9 mouse cellular contexts compared by ENCODE assay signal in the genomic region with DNA sequence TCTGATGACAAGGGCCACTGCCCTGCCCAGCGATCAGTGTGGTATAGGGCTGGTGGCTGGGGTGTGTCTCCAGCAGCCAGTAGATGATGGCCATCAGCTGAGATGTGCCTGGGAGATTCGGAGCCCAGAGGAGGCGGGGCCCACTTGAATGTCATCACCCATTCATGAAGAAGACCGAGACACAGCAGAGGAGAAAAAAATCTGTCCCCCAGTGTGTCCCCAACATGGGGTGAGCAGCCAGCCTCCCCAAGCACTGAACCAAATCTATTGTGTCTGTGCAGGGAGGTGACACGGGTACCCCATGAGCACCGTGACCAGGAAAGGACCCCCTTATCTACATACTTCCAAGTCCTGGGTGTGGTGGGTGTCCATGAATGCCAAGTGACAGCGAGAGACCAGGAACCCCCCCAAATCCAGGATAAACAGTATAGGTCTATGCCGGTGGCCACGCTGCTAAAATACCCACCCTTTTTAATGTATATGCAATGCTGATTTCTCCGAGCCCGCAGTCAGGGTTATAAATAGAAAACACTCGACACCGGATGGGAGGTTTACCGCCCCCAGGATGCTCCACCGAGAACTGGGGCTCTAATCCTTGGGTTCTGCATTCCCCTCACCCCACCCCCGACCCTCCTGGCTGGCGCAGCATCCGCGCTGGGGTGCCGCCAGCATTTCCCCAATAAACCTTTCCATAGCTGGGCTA. TPM values are rescaled to one million over a fixed set of nuclear protein-coding genes. Genes with fewer than 3 reads are reported as not detected.
DNase-seq lines count a peak whose midpoint lies in the region; ATAC-seq and TF ChIP-seq lines count a peak whose summit lies in the region.
"Had no signal": no experiment of that assay in that cellular context is flagged by ENCODE, and none has a peak within 500 bp of the region (broad histone marks: within the 10 kb centered on the region; RNA-seq: fewer than 3 reads in every experiment).

No protein-coding gene starts in this region.

- DNase-seq in kidney, postnatal 0 days (ENCODE audit: low spot score) = no peak
- DNase-seq in kidney, adult 18-20 months = no peak
- peak; percentile 70 for DNase-seq in cerebellum, adult 9-11 months
- peak; percentile 28 for DNase-seq in hindbrain, embryonic 11.5 days (ENCODE audit: low spot score)
- DNase-seq in lung, adult 2 months = no peak
- DNase-seq in adrenal gland, adult 18-20 months (ENCODE audit: low spot score in 2 of 2) = no peak
- no peak for DNase-seq in urinary bladder, postnatal 4 days (ENCODE audit: low spot score in 2 of 2)

- peak overlapping the region; percentile 23 for H3K4me2 ChIP-seq in kidney, postnatal 0 days (ENCODE audit: low read length)
- H3K4me2 ChIP-seq in hindbrain, embryonic 11.5 days (replicated peaks; ENCODE audit: low read depth, low read length) = peak overlapping the region; percentile 55
- peak overlapping the region; percentile 85 for H3K4me2 ChIP-seq in neural tube, embryonic 13.5 days

- H3K27me3 ChIP-seq in kidney, postnatal 0 days (ENCODE audit: insufficient read depth, low read length) = peaks cover 15% of the 10 kb centered on the region
- H3K27me3 ChIP-seq in hindbrain, embryonic 11.5 days (ENCODE audit: control insufficient read depth, insufficient read depth, low read length) = peaks cover 13% of the 10 kb centered on the region
- peaks cover 4% of the 10 kb centered on the region; the same call in 1 of the 2 replicates for H3K27me3 ChIP-seq in neural tube, embryonic 13.5 days

- no peaks in the 10 kb centered on the region; the same call in 1 of the 2 replicates for H3K4me1 ChIP-seq in kidney, postnatal 0 days (replicated peaks; ENCODE audit: insufficient read depth, low read length)
- peaks cover 3% of the 10 kb centered on the region; the same call in 1 of the 2 replicates for H3K4me1 ChIP-seq in hindbrain, embryonic 11.5 days (replicated peaks; ENCODE audit: control insufficient read depth, insufficient read depth, low read length)
- peaks cover 54% of the 10 kb centered on the region for H3K4me1 ChIP-seq in neural tube, embryonic 13.5 days (replicated peaks)
- H3K4me1 ChIP-seq in lung, adult 2 months (ENCODE audit: control insufficient read depth, insufficient read depth, low read length) = 0 out of 2 replicates have a peak, but pooled peaks cover 2% of the 10 kb centered on the region

- no peaks in the 10 kb centered on the region for H3K36me3 ChIP-seq in kidney, postnatal 0 days (ENCODE audit: insufficient read depth, low read length)
- no peaks in the 10 kb centered on the region for H3K36me3 ChIP-seq in hindbrain, embryonic 11.5 days (ENCODE audit: control insufficient read depth, insufficient read depth, low read length)
- H3K36me3 ChIP-seq in neural tube, embryonic 13.5 days = peaks cover 4% of the 10 kb centered on the region; the same call in 1 of the 2 replicates

- no peak for ATAC-seq in kidney, postnatal 0 days (replicated peaks; ENCODE audit: low FRiP score, low read depth)
- no peak for ATAC-seq in hindbrain, embryonic 11.5 days (ENCODE audit: low FRiP score)
- ATAC-seq in neural tube, embryonic 13.5 days (ENCODE audit: low read depth) = peak; percentile 36

- TF ChIP-seq POLR2A in lung, adult 2 months (IDR thresholded peaks at IDR 0.05; ENCODE audit: borderline replicate concordance, extremely low read depth, low read depth, low read length) = no peak

- no peak overlapping the region for H3K27ac ChIP-seq in kidney, postnatal 0 days
- H3K27ac ChIP-seq in hindbrain, embryonic 11.5 days (ENCODE audit: low read depth, low read length) = peak overlapping the region; percentile 74
- H3K27ac ChIP-seq in neural tube, embryonic 13.5 days (replicated peaks) = peak overlapping the region; percentile 94

- no peak overlapping the region for H3K4me3 ChIP-seq in kidney, postnatal 0 days (replicated peaks; ENCODE audit: low read depth, low read length)
- peak overlapping the region; percentile 56 for H3K4me3 ChIP-seq in hindbrain, embryonic 11.5 days (ENCODE audit: low read depth, low read length)
- H3K4me3 ChIP-seq in neural tube, embryonic 13.5 days = peak overlapping the region; percentile 80
- no peak overlapping the region for H3K4me3 ChIP-seq in lung, adult 2 months (replicated peaks; ENCODE audit: extremely low read depth, low read depth, low read length)

- WGBS in kidney, postnatal 0 days = 12% methylated on average over 20 of the region's 20 CpGs
- 9% methylated on average over 20 of the region's 20 CpGs for WGBS in hindbrain, embryonic 11.5 days
- 7% methylated on average over 20 of the region's 20 CpGs for WGBS in neural tube, embryonic 13.5 days
- WGBS in lung, adult 2 months = 12% methylated on average over 20 of the region's 20 CpGs

- H3K9ac ChIP-seq in kidney, postnatal 0 days (ENCODE audit: low read depth, low read length) = no peak overlapping the region
- H3K9ac ChIP-seq in hindbrain, embryonic 11.5 days (ENCODE audit: low read depth, low read length) = peak overlapping the region; percentile 71
- H3K9ac ChIP-seq in neural tube, embryonic 13.5 days = peak overlapping the region; percentile 94

- no peaks in the 10 kb centered on the region for H3K9me3 ChIP-seq in kidney, postnatal 0 days (replicated peaks; ENCODE audit: low read length)
- no peaks in the 10 kb centered on the region for H3K9me3 ChIP-seq in hindbrain, embryonic 11.5 days (ENCODE audit: control insufficient read depth, low read length)
- no peaks in the 10 kb centered on the region for H3K9me3 ChIP-seq in neural tube, embryonic 13.5 days

- no peak for TF ChIP-seq CTCF in kidney, postnatal 0 days (IDR thresholded peaks at IDR 0.05; ENCODE audit: low read depth)
- no peak for TF ChIP-seq CTCF in lung, adult 2 months (IDR thresholded peaks at IDR 0.05; ENCODE audit: insufficient read depth, low read length)

RNA-seq across cellular contexts. Expression of a gene that starts 0.7 kb away (rescaled TPM):
- polyA plus RNA-seq in kidney, postnatal 0 days (2015; fragmentation: Nextera tagmentation; extraction: Ambion mirVana) = 0.32 TPM in 1 of 2 replicates, not detected in the other
- polyA plus RNA-seq in hindbrain, embryonic 11.5 days (2014; fragmentation: Nextera tagmentation; extraction: Ambion mirVana) = 22.8 and 23.8 TPM in 2 replicates
- polyA plus RNA-seq in neural tube, embryonic 13.5 days (2015; fragmentation: Nextera tagmentation; extraction: Ambion mirVana) = 58.1 and 62.3 TPM in 2 replicates
- polyA plus RNA-seq in lung, adult 2 months (2012; rRNA removed) = 0.08 and 0.20 TPM in 2 replicates
- 1 to 10 TPM; 2.7 to 3.5 TPM for total RNA-seq in adrenal gland, adult 18-20 months (2021)

RNA-seq across cellular contexts. Expression of a gene that starts 3.1 kb away (rescaled TPM):
- 3.1 and 4.6 TPM in 2 replicates for polyA plus RNA-seq in kidney, postnatal 0 days (2015; fragmentation: Nextera tagmentation; extraction: Ambion mirVana)
- polyA plus RNA-seq in hindbrain, embryonic 11.5 days (2014; fragmentation: Nextera tagmentation; extraction: Ambion mirVana) = 3.4 and 4.3 TPM in 2 replicates
- polyA plus RNA-seq in neural tube, embryonic 13.5 days (2015; fragmentation: Nextera tagmentation; extraction: Ambion mirVana) = 21.7 and 21.8 TPM in 2 replicates
- 8.9 and 10.0 TPM in 2 replicates for polyA plus RNA-seq in lung, adult 2 months (2012; rRNA removed)
- total RNA-seq in adrenal gland, adult 18-20 months (2021) = 10 to 100 TPM; 16.2 to 17.6 TPM

RNA-seq across cellular contexts. Expression of a gene that starts 22.8 kb away (rescaled TPM):
- polyA plus RNA-seq in kidney, postnatal 0 days (2015; fragmentation: Nextera tagmentation; extraction: Ambion mirVana) = 3.9 and 5.5 TPM in 2 replicates
- 3.1 and 3.3 TPM in 2 replicates for polyA plus RNA-seq in hindbrain, embryonic 11.5 days (2014; fragmentation: Nextera tagmentation; extraction: Ambion mirVana)
- polyA plus RNA-seq in neural tube, embryonic 13.5 days (2015; fragmentation: Nextera tagmentation; extraction: Ambion mirVana) = 10.5 and 13.0 TPM in 2 replicates
- 2.7 and 3.3 TPM in 2 replicates for polyA plus RNA-seq in lung, adult 2 months (2012; rRNA removed)
- 1 to 10 TPM in 1 of 2 experiments, under 1 TPM in 1; 0.76 to 1.7 TPM for total RNA-seq in adrenal gland, adult 18-20 months (2021)

RNA-seq across cellular contexts. Expression of a gene that starts 28.0 kb away (rescaled TPM):
- polyA plus RNA-seq in kidney, postnatal 0 days (2015; fragmentation: Nextera tagmentation; extraction: Ambion mirVana) = not detected in 2 replicates
- polyA plus RNA-seq in hindbrain, embryonic 11.5 days (2014; fragmentation: Nextera tagmentation; extraction: Ambion mirVana) = 0.08 TPM in 1 of 2 replicates, not detected in the other
- polyA plus RNA-seq in neural tube, embryonic 13.5 days (2015; fragmentation: Nextera tagmentation; extraction: Ambion mirVana) = not detected in 2 replicates
- polyA plus RNA-seq in lung, adult 2 months (2012; rRNA removed) = 0.28 and 0.59 TPM in 2 replicates
- not detected for total RNA-seq in adrenal gland, adult 18-20 months (2021)
- total RNA-seq: left cerebral cortex, postnatal 10 days had no signal

RNA-seq across cellular contexts. Expression of a gene that starts 36.8 kb away (rescaled TPM):
- polyA plus RNA-seq in kidney, postnatal 0 days (2015; fragmentation: Nextera tagmentation; extraction: Ambion mirVana) = 259 and 283 TPM in 2 replicates
- polyA plus RNA-seq in hindbrain, embryonic 11.5 days (2014; fragmentation: Nextera tagmentation; extraction: Ambion mirVana) = 179 and 182 TPM in 2 replicates
- 145 and 150 TPM in 2 replicates for polyA plus RNA-seq in neural tube, embryonic 13.5 days (2015; fragmentation: Nextera tagmentation; extraction: Ambion mirVana)
- 60.1 and 87.9 TPM in 2 replicates for polyA plus RNA-seq in lung, adult 2 months (2012; rRNA removed)
- total RNA-seq in adrenal gland, adult 18-20 months (2021) = 100 to 1,000 TPM; 105 to 111 TPM

Comparison
In these comparisons a context has a peak if more than half of its experiments do, and no peak if none do; other contexts are left out.
1. DNase-seq: peak in cerebellum, adult 9-11 months (single experiment) and hindbrain, embryonic 11.5 days (single experiment); none in kidney, postnatal 0 days (single experiment), kidney, adult 18-20 months (single experiment), lung, adult 2 months (single experiment), adrenal gland, adult 18-20 months (0 of 2) and urinary bladder, postnatal 4 days (0 of 2).
2. H3K4me2 ChIP-seq: peak in every context shown above with its lines; median percentile 85 in neural tube, embryonic 13.5 days; 55 in hindbrain, embryonic 11.5 days; 23 in kidney, postnatal 0 days.
3. H3K4me3 ChIP-seq: peak in hindbrain, embryonic 11.5 days (single experiment) and neural tube, embryonic 13.5 days (single experiment); none in kidney, postnatal 0 days (single experiment) and lung, adult 2 months (single experiment).
4. RNA of a gene that starts 0.7 kb away (polyA plus RNA-seq): 58.1 to 62.3 TPM in neural tube, embryonic 13.5 days and 22.8 to 23.8 TPM in hindbrain, embryonic 11.5 days; 0.32 TPM in kidney, postnatal 0 days and 0.08 to 0.20 TPM in lung, adult 2 months; every median in the first group is over 10 times any median in the second.